Mouse (Mus musculus): ENCODE measurements around the gene Eppin. TPM values are rescaled to one million over a fixed set of nuclear protein-coding genes. Genes with fewer than 3 reads are reported as not detected.
"Not testable (repeated sequence)": the region's sequence is repeated elsewhere in the genome, so short reads cannot be mapped to it uniquely, and the experiment has no call there.

Eppin gene
- not detected for total RNA-seq (2021)
- long read RNA-seq, experiment 1: 0 reads
- long read RNA-seq, experiment 2: 0 reads

DNA sequence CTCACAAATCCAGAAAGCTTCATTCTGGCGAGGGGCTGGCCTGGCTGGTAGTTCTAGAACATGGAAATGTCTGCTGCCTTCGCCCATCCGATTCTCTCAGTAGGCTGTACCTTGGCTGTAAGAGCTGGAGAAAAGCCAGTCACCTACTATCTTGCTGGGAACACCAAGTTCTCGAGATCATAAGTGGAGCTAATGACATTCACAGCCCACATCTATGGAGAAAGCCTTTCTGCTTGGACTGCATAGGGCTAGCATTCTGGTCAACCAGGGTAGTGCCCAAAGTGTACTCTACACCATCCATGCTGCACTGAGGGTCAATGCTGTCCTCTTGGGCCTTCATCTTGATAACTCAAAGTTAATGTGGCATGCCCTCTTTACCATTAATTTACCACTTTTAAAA, at the start of gene Eppin:
Gene Eppin (minus strand): TSS at position 101 of the 400 bp plus-strand sequence.
- DNase-seq: no peak

DNA sequence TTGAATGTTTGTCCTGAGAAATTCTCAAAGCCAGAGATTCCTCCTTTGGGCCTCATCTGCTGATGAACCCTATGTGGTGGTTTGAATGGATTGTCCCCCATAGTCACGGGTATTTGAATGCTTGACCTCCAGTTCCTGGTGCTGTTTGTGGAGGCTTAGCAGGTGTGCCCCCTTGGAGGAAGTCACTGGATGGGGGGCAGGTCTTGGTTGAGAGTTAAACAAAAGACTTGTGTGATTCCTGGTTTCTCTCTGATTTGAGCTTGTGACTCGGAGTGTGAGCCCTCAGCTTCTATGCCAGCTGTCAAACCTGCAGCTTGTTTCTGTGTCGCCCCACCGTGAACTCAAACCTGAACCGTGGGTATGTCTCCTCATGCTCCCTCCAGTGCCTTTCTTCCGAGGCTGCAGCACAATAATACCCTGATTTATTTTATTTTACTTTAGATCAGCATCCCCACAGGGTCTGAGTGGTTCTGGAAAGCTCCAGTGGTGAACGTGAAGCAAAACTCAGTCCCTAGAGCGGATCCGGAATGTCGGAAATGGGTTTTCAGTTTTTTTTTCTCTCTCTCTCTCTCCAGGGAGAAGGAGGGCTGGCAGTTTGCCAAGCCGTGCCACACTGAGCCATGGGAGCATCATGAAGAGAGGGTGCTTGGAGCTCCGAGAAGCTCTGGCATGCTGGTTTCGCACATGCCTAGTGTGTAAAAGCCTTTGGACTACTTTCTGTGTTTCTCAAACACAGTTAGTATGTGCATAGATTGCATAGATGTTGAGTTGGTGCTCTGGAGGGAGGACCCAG, 48.7 kb upstream of the Eppin start:
- DNase-seq: peak in 1 of 2 experiments; percentile 29

- DNase-seq: no peak
Measured at GRCm38 (mm10) chr2:164641129-164641528, 47.7 kb upstream of the Eppin start.

GRCm38 (mm10) chr2:164638696-164639095, 45.3 kb upstream of the Eppin start, which contains the start of gene Wfdc16:
Gene Wfdc16, minus strand, starts transcription at chr2:164638796.
- DNase-seq: no peak

- DNase-seq: no peak
Measured at GRCm38 (mm10) chr2:164635266-164635665, 41.9 kb upstream of the Eppin start.

GRCm38 (mm10) chr2:164621775-164622174, 28.4 kb upstream of the Eppin start:
- no peak for DNase-seq

- no peak for DNase-seq
Measured at GRCm38 (mm10) chr2:164619050-164619449, 25.7 kb upstream of the Eppin start.

DNA sequence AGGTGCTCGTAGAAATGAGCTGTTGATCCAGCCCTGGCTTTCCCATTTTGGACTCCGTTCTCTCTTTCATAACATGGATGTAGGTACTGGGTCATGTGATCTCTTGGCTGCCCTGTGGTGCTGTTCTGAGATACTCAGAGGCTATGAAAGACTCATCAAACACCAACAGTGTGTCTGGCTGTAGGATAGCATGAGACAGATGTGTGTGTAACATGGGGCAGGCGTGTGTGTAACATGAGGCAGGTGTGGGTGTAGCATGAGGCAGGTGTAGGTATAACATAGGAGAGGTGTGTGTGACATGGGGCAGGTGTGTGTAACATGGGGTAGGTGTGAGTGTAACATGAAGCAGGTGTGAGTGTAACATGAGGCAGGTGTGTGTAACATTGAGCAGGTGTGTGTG, 22.0 kb upstream of the Eppin start:
- DNase-seq: no peak

DNA sequence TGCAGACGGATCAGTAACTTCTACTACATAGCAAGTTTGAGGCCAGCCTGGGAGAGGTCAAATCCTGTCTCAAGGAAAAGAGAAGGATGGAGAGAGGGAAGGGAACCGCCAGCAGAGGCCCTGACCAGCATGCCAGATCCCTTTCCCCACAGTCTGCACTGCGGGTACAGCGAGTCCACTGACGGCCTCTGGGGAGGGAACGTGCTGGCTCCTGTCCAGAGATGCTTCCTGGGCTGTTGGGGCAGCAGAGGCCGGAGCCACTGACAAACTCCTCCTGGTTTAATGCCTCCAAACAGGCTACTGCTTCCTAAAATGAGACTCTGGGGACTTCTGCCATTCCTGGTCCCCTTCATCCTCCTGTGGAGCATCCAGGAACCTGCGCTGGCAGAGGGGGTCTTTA, 20.1 kb upstream of the Eppin start, which contains the start of the genes Wfdc6b and Wfdc8:
Gene Wfdc6b (plus strand): TSS at position 52 of the 400 bp plus-strand sequence.
Gene Wfdc8 (minus strand): TSS at position 156 of the 400 bp plus-strand sequence.
- peak; percentile 52 to 78 for DNase-seq

- peak; percentile 62 to 67 for DNase-seq
Measured at GRCm38 (mm10) chr2:164608781-164609180, 15.4 kb upstream of the Eppin start.

GRCm38 (mm10) chr2:164604411-164604810, 11.0 kb upstream of the Eppin start:
- no peak for DNase-seq

GRCm38 (mm10) chr2:164603482-164603881, 10.1 kb upstream of the Eppin start:
- DNase-seq: no peak

GRCm38 (mm10) chr2:164600179-164600578, 6.8 kb upstream of the Eppin start:
- no peak for DNase-seq

GRCm38 (mm10) chr2:164592014-164592413, 1.4 kb downstream of the Eppin start:
- peak; percentile 31 to 47 for DNase-seq

- peak; percentile 35 to 66 for DNase-seq
Measured at GRCm38 (mm10) chr2:164585025-164585725, 8.2 kb downstream of the Eppin start, which contains the start of gene Wfdc6a. Gene Wfdc6a, minus strand, starts transcription at chr2:164585447.

DNA sequence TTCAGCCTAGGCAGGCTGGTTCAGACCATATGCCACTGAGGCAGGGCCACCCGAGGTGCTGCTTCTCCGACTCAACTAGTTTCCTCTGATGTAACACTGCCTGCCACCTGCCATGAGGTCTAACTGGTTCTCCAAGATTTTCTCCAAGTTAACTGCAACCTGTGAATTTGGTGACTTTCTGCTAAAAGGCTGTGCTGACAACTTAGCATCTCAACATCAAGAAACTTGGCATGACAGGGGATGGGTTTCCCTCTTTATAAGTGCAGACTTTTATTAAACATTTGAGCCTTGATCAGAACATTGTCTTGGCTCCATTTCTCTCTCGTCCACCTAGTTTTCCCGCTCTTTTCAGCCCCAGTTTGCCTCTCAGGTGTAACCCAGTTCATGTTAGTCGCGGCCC, 20.0 kb downstream of the Eppin start, which contains the start of gene Spint3:
Gene Spint3 (minus strand): TSS at position 101 of the 400 bp plus-strand sequence.
- not testable (repeated sequence) for DNase-seq

DNA sequence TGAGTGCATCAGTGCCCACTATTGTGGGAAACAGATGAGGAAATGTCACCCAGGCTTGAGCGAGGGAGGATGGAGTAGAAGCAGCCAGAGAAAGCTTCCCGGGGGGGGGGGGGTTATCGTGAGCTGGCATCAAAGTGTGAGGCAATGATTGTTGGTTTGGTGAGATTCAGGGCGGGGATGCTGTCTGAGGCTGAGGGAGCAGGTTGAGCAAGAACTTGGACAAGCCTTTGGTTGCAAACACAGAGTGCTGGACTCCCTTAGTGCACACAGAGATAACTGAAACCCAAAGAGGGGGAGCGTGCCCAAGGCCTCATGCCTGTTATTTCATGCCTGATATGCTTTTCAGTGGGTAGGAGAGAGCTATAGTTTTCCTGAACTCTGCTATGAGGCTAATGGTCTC, 25.9 kb downstream of the Eppin start:
- DNase-seq: no peak

GRCm38 (mm10) chr2:164566997-164567396, 26.4 kb downstream of the Eppin start:
- DNase-seq: no peak

- no peak for DNase-seq
Measured at GRCm38 (mm10) chr2:164564346-164564745, 29.0 kb downstream of the Eppin start.

GRCm38 (mm10) chr2:164563339-164564038, 29.9 kb downstream of the Eppin start:
- DNase-seq: peak; percentile 30 to 42

GRCm38 (mm10) chr2:164562391-164563188, 30.8 kb downstream of the Eppin start, which contains the start of gene Wfdc2:
Gene Wfdc2, plus strand, starts transcription at chr2:164562413.
- DNase-seq: peak in 1 of 2 experiments; percentile 18
